Mouse (Mus musculus) ES-Bruce4 (cell line): ENCODE measurements around the gene Zfp971. TPM values are rescaled to one million over a fixed set of nuclear protein-coding genes. Genes with fewer than 3 reads are reported as not detected.

Experiments
- polyA plus RNA-seq: library from polyadenylated mRNA; stranded (reverse); fragments of >200 nt; gene quantifications from 2 replicates; pipeline ENCODE4 v1.2.4, GENCODE M21; 2011; ENCODE audit warnings: low read depth; ENCODE audit not compliant: missing spikeins, insufficient read depth, insufficient read length

Gene Zfp971
- polyA plus RNA-seq, 1 experiment, result 13.3 TPM

Other genes with a start within 250 kb of the Zfp971 start
- gene Gm14325, start 182.9 kb upstream of the Zfp971 start, polyA plus RNA-seq, result 22.3 and 26.8 TPM in 2 replicates
- gene Gm14327, start 126.2 kb upstream of the Zfp971 start, polyA plus RNA-seq, result 1.4 and 1.9 TPM in 2 replicates
- 10.7 and 16.4 TPM in 2 replicates for gene Zfp972, start 97.7 kb upstream of the Zfp971 start, polyA plus RNA-seq
- gene Gm14326, start 66.0 kb upstream of the Zfp971 start, polyA plus RNA-seq, result 6.5 and 15.9 TPM in 2 replicates
- 4.6 and 9.8 TPM in 2 replicates for gene Zfp931, start 55.2 kb downstream of the Zfp971 start, polyA plus RNA-seq
- 0.75 and 0.85 TPM in 2 replicates for gene Phactr3, start 95.7 kb downstream of the Zfp971 start, polyA plus RNA-seq